Mouse (Mus musculus) lung, adult 2 months (tissue): ENCODE measurements around the gene Spaca4.

Experiments used
- CTCF ChIP-seq: fragments of 200-500 bp; IDR thresholded peaks from 2 replicates; pipeline ENCODE4 v1.5.1; 2011; ENCODE audit warnings: mild to moderate bottlenecking, low read length, control low read depth; ENCODE audit not compliant: insufficient read depth
- POLR2A ChIP-seq: fragments of 200-500 bp; IDR thresholded peaks from 2 replicates; pipeline ENCODE4 v1.6.1; 2011; ENCODE audit warnings: low read depth, mild to moderate bottlenecking, control low read depth, low read length, borderline replicate concordance; ENCODE audit errors: extremely low read depth

DNA sequence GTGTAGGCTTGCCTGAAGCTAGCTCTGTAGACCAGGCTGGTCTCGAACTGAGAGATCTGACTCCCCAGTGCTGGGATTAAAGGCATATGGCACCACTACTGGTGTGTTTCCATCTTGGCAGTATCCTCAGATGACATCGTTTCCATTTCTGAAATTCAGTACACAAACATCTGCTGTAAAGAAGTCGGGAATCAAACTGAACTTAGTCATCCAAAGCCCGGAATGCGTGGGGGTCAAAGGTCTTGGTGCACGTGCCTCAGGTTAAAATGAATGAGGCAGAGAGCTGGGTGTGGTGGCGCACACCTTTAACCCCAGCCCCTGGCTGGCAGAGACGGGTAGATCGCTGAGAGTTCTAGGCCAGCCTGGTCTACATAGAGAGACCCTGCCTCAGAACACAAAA, 24.5 kb upstream of the Spaca4 start:
- TF ChIP-seq POLR2A (no peak), CTCF (no peak)
